Mouse (Mus musculus): ENCODE results near the gene Gm21887. TPM values are rescaled to one million over a fixed set of nuclear protein-coding genes. Genes with fewer than 3 reads are reported as not detected.
A peak's percentile ranks its signal among the peaks of the same experiment; 100 is the strongest.
"Not testable (repeated sequence)": the region's sequence is repeated elsewhere in the genome, so short reads cannot be mapped to it uniquely, and the experiment has no call there.

Gene Gm21887
- polyA plus RNA-seq, 1 experiment = 477 TPM

DNA sequence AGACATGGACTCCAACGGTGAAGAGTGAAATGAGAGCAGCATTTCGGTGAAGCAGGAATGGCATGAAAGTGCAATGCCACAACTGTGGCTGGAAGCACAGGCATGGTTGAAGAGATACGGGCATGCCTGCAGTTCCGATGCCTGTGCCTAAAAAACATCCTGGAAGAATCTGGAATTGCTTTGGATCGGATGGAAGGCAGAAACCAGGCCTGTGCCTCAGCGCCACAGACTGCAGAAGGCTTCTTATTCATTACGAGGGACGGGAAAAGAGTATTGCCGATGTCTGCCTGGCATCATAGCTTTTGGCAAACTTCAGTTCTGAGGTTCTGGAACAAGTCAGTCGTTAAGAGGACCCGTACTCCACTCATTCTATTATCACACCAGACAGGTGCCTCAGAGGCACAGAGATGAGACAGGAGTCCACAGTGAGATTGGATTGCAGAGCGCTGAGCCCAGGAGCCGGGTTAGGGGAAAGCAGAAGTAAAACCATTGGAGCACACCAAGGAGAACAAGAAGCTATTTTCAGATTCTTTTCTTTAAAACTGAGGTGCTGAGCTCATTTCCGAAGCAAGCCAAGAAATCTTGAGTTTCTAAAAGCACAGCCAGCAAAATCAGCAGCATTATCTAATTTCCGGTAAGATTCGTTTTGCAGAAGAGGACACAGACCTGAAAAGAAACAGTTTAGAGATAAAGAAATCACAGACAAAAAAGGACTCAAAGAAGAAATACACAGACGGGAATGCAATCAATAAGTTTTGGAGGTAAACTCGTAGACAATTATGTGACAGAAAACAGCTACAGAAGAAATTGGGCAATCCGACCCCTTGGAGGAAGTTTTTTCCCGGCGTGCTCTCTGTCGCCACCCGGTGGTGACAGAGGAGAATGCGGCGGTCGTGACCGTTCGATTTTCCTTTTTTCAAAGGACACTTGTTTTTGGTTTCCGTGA, 30.8 kb upstream of the Gm21887 start:
- H3K4me3 ChIP-seq (replicated peaks; ENCODE audit: control insufficient read depth, low read depth, low read length); H3K4me1 ChIP-seq (ENCODE audit: control insufficient read depth, insufficient read depth, low read length); H3K27ac ChIP-seq (ENCODE audit: control insufficient read depth, insufficient read depth, low read depth, low read length, poor library complexity): not testable (repeated sequence)
- WGBS = 49% methylated on average over 29 of the region's 29 CpGs

DNA sequence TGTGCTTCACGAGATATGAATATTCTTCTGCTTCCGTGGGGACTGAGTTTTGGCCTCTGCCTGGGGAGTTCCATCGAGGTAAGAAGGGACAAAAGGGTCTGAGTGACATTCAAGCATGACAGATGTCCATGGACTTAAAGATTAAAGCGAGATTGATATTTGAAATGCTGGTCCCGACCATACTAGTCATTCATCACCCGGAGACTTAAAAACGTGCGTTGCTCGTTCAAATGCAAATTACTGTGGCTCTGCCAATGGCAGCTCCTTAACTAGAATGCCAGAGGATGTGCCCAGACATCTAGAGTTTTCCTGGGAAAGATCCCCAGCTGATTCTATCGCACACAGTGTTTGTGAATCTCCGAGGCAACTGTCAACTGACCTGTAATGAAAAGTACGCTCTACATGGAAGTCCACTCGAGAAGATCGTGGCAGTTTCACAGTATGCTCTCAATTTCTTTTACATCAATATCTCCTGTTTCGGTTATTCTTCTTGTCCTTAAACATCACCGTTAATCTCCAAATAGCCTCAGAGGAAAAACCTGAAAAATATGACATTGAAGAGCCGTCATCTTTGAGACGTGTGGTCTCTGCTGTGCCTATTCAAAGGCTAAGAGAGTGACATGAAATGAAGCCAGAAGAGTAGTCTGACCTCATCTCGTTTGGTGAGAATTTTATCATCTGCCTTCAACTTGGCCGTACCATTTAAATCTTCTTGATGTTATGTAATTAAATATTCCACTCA, 29.8 kb upstream of the Gm21887 start:
- WGBS = 82% methylated on average over 20 of the region's 20 CpGs
- not testable (repeated sequence) for H3K4me3 ChIP-seq (replicated peaks; ENCODE audit: control insufficient read depth, low read depth, low read length); H3K27ac ChIP-seq (ENCODE audit: control insufficient read depth, insufficient read depth, low read depth, low read length, poor library complexity)

DNA sequence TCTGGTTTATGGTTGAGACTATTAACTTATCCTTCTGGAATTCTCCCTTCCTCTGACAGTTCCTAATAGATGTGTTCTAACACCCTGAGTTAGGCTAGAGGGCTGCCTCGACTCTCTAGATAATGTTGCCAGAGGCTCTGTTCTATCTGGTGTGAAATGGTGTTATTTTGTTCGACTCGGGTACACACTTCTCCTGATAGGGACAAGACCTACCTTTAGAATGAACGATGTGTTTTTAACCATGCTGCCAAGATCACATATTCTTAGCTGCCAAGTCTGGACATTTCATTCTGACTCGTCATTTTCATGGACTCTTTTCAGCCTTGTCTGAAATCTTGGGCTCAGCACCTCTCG, 29.3 kb upstream of the Gm21887 start:
- H3K27ac ChIP-seq (ENCODE audit: control insufficient read depth, insufficient read depth, low read depth, low read length, poor library complexity) = not testable (repeated sequence)
- WGBS = 81% methylated on average over 6 of the region's 6 CpGs

More for the DNA sequence above, 29.8 kb upstream of the Gm21887 start:
- H3K4me1 ChIP-seq (ENCODE audit: control insufficient read depth, insufficient read depth, low read length) = not testable (repeated sequence)

DNA sequence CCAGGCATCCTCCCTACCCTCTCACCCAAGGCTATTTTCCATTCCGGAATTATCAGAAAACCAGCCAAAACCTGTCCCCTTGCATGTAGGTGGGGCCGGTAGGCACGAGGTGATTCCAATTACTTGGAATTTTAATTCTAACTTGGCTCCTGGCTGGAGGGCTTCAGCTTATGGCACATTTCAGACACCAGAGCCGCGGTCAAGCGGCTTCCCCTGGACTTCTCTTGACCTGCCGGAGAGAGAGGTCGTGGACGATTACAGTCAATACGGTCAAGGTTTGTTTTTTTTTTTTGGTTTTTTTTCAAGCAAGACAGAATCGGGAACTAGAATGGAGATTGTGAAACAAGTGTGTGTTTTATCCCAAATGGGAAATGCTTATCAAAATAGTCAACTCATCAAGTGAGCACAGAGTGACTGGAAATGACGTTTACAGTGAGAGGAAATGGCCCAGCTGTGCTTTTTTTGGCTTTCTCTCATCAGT, 28.6 kb upstream of the Gm21887 start:
- TF ChIP-seq POLR2A (IDR thresholded peaks at IDR 0.05; ENCODE audit: borderline replicate concordance, control insufficient read depth, low read depth, low read length) (no peak), CTCF (IDR thresholded peaks at IDR 0.05; ENCODE audit: control insufficient read depth, insufficient read depth, low read length) (no peak)
- WGBS = 70% methylated on average over 12 of the region's 12 CpGs
- H3K27ac ChIP-seq (ENCODE audit: control insufficient read depth, insufficient read depth, low read depth, low read length, poor library complexity) = no peak overlapping the region
- no peaks in the 10 kb centered on the region for H3K4me1 ChIP-seq (ENCODE audit: control insufficient read depth, insufficient read depth, low read length)
- no peak overlapping the region for H3K4me3 ChIP-seq (replicated peaks; ENCODE audit: control insufficient read depth, low read depth, low read length)

More for the DNA sequence above, 29.3 kb upstream of the Gm21887 start:
- H3K4me1 ChIP-seq (ENCODE audit: control insufficient read depth, insufficient read depth, low read length); H3K4me3 ChIP-seq (replicated peaks; ENCODE audit: control insufficient read depth, low read depth, low read length): not testable (repeated sequence)

DNA sequence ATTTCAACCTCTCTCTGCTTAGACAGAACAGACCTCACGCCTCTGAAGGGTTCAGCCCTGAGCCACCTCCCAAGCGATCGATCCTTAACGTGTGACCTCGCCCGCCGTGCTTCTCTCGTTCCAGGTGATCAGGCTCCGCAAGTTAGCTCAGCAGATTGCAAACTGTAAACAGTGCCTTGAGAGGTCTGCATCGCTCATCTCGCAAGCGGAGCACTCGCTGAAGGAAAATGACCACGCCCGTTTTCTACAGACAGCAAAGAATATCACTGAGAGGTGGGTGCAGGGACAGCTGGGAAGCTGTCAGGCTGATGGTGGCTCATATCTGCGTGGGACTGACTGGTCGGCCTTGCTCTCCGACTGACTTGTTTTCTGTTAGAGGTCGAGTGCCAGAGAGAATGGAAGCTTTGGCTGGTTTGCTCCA, 27.7 kb upstream of the Gm21887 start:
- 85% methylated on average over 19 of the region's 19 CpGs for WGBS
- H3K4me3 ChIP-seq (replicated peaks; ENCODE audit: control insufficient read depth, low read depth, low read length); H3K4me1 ChIP-seq (ENCODE audit: control insufficient read depth, insufficient read depth, low read length); H3K27ac ChIP-seq (ENCODE audit: control insufficient read depth, insufficient read depth, low read depth, low read length, poor library complexity): not testable (repeated sequence)

DNA sequence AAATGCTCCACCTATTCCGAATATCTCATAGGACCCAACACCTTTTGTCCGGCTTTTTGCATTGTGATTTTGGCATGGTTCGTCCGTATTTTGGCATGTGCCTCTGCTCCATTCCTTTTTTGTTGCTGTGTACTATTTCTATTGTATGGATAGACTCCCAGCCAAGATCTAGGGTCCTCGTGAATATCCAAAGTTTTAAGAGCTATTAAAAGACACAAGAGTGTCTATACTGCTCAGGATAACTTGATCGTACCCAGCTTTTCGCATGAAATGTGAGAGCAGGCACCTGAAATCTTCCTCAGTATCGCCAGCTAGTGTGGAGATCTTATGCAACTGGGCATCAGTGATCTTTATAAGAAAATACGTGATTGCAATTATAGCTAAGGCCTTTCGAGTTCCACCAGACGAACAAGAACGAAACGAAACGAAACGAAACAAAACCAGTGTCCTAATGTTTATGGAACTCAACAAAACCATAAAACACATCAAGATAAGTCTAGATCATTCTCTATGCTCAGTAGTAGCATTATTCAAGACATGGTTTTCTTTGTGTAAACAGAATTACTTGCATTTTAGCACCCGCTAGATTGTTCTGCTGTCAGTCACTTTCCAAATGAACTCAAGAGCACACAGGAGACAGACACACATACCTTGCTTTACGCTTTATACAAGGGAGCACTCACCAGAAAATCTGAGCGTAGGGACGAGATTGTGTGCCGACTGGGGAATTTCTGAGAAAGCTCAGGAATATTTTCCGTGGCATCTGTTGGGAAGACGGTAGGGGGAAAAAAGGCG, 26.7 kb upstream of the Gm21887 start:
- not testable (repeated sequence) for H3K4me1 ChIP-seq (ENCODE audit: control insufficient read depth, insufficient read depth, low read length); H3K4me3 ChIP-seq (replicated peaks; ENCODE audit: control insufficient read depth, low read depth, low read length); H3K27ac ChIP-seq (ENCODE audit: control insufficient read depth, insufficient read depth, low read depth, low read length, poor library complexity)
- 86% methylated on average over 23 of the region's 23 CpGs for WGBS

DNA sequence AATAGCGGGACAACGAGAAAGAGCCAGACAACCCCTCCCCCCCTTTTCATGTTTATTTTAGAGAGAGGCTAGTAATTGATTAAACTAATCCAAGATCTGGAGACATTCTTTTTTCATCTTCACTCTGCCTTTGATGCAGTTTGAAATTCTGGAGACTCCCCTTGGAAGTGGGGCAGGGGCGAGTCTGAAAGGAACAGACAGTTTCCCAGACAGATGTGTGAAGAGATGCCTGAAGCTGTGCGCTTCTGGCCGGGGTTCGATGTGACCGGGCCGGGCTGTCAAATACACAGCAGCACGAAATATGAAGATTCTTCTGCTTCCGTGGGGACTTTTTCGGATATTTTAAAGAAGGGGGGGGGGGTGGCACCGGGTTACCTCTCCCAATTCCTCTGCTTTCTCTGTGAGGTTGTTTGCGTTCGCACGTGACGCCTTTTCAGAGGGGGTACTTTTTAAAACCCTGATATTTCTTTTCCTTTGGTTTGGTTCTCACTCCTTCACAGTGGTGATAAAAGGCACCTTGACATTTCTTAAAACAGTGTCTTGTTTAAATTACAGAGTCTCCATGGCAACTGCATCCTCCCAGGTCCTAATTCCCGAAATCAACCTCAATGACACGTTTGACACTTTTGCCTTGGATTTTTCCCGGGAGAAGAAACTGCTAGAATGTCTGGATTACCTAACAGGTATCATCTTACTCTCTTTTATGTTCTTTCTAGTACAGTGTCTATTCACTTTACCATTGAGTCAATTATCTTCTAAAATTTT, 25.9 kb upstream of the Gm21887 start:
- WGBS = 87% methylated on average over 19 of the region's 19 CpGs
- H3K4me1 ChIP-seq (ENCODE audit: control insufficient read depth, insufficient read depth, low read length); H3K4me3 ChIP-seq (replicated peaks; ENCODE audit: control insufficient read depth, low read depth, low read length); H3K27ac ChIP-seq (ENCODE audit: control insufficient read depth, insufficient read depth, low read depth, low read length, poor library complexity): not testable (repeated sequence)

DNA sequence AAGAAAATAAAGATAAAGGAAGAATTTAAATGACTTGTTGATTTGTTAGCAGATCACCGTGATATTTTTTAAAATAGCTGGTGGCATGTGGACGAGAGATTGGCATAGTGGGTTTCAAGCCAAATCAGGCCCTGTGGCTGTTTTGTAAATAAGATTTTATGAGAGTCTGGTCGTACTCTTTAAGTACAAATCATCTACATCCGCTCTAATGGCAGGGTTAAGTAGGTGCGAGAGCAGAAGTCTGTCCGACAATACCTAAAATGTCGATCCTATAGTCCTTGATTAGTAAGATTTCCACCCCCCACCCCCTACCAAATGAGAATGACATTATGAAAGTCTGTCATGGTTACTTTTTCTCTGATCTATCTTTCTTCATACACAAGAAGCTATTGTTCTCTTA, 25.1 kb upstream of the Gm21887 start:
- H3K27ac ChIP-seq (ENCODE audit: control insufficient read depth, insufficient read depth, low read depth, low read length, poor library complexity); H3K4me1 ChIP-seq (ENCODE audit: control insufficient read depth, insufficient read depth, low read length); H3K4me3 ChIP-seq (replicated peaks; ENCODE audit: control insufficient read depth, low read depth, low read length): not testable (repeated sequence)
- 84% methylated on average over 7 of the region's 7 CpGs for WGBS

DNA sequence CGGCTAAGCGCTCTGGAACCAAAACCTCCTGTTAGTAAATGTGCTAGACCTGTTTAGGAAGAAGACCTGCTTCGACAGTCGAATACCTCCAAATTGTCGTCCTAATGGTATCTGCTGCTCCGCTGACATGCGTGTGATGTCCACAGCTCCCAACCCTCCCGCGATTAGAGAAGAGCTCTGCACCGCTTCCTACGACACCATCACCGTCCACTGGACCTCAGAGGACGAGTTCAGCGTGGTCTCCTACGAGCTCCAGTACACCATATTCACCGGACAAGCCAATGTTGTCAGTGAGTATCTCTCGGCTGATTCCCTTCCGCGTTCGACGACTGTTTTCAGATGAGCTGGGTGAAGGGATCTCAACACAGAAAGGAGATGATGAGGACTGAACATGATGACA, 24.6 kb upstream of the Gm21887 start:
- not testable (repeated sequence) for H3K4me1 ChIP-seq (ENCODE audit: control insufficient read depth, insufficient read depth, low read length); H3K27ac ChIP-seq (ENCODE audit: control insufficient read depth, insufficient read depth, low read depth, low read length, poor library complexity); H3K4me3 ChIP-seq (replicated peaks; ENCODE audit: control insufficient read depth, low read depth, low read length)
- 86% methylated on average over 21 of the region's 21 CpGs for WGBS

DNA sequence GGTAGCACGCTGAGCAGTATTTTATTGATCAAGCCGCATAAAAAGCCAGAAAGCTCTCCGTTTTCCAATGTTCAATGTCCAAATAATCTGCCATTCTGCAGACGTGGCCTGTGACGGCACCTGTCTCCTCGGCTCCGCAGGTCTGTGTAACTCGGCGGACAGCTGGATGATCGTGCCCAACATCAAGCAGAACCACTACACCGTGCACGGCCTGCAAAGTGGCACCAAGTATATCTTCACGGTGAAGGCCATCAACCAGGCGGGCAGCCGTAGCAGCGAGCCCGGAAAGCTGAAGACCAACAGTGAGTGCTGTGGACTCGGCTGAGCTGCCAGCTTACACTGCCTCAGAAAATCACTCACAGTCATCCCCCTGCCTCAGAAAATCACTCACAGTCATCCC, 23.7 kb upstream of the Gm21887 start:
- WGBS = 83% methylated on average over 18 of the region's 18 CpGs
- not testable (repeated sequence) for H3K4me1 ChIP-seq (ENCODE audit: control insufficient read depth, insufficient read depth, low read length); H3K27ac ChIP-seq (ENCODE audit: control insufficient read depth, insufficient read depth, low read depth, low read length, poor library complexity); H3K4me3 ChIP-seq (replicated peaks; ENCODE audit: control insufficient read depth, low read depth, low read length)

DNA sequence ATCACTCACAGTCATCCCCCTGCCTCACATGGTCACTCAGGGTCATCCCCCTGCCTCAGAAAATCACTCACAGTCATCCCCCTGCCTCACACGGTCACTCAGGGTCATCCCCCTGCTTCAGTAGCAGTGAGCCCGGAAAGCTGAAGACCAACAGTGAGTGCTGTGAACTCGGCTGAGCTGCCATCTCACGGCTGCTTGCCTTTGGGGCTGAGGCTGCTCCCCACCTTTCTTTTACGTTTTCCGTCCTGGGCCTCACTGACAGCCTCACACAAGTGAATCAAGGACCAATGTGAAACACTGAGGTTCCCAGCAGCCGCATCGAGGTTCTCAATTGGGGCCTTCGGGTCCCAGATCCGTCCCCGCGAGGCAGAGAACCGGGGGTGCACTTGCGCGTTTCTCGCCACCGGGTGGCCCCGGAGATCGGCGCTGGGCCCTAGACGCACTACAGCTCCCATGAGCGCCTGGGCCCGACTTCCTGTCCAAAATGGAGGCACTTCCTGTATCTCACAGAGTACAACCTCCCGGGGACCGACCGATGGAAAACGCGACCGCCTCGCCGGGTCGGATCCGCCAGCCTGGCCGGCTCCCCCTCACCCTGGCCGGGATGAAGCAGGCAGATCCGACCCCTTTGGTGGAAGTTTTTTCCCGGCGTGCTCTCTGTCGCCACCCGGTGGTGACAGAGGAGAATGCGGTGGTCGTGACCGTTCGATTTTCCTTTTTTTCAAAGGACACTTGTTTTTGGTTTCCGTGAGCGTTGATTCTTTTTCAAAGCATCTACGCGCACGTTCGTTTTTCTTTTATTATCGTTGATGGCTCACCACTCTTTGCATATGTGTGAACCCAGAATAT, 22.7 kb upstream of the Gm21887 start:
- Histone ChIP-seq H3K27ac (ENCODE audit: control insufficient read depth, insufficient read depth, low read depth, low read length, poor library complexity) (peak overlapping the region; percentile 1; the same call in 1 of the 2 replicates), H3K4me3 (replicated peaks; ENCODE audit: control insufficient read depth, low read depth, low read length) (peak overlapping the region; percentile 15)
- H3K4me1 ChIP-seq (ENCODE audit: control insufficient read depth, insufficient read depth, low read length) = not testable (repeated sequence)
- 52% methylated on average over 51 of the region's 51 CpGs for WGBS
